ENCODE assay signal across 16 mouse cellular contexts in the genomic region with DNA sequence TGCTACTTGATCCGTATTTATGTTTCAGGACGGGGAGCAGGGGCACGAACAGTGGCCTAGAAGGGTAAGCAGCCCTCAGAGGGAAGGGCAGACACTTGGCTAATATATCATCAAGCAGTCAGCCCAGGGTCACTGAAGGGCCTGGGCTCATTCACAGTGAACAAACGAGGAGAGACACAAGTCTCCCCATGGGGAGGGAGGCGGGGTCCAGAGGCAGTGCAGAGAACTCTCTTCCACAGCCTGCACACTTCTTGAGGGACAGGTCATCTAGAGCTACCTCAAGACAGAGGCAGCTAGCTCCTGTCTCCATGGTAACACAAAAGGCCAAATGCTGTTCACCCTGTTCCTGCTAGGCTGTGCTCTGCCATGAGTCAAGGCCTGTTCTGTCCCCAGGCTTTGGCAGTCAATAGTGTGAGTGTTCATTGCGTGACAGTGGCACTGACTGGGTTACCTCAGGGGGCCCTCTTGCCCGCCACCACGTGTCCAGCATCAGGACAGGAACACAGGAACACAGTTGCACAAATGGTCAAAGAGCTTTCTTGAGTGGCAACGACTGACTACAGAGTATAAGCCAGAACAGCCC.
DNase-seq lines count a peak whose midpoint lies in the region; ATAC-seq lines count a peak whose summit lies in the region.
"Had no signal": no experiment of that assay in that cellular context is flagged by ENCODE, and none has a peak within 500 bp of the region (broad histone marks: within the 10 kb centered on the region; RNA-seq: fewer than 3 reads in every experiment).

No protein-coding gene starts in this region.

- DNase-seq in adrenal gland, postnatal 14 days: peak; percentile 60
- DNase-seq in adrenal gland, adult 18-20 months (ENCODE audit: low spot score in 2 of 2): no peak
- no peak for DNase-seq in kidney, adult 11 months
- DNase-seq in embryo, embryonic 11 days: peak; percentile 56
- peak; percentile 51 for DNase-seq in mesoderm, embryonic 11.5 days (ENCODE audit: low read depth, low spot score)
- DNase-seq in left cerebral cortex, postnatal 25 days (ENCODE audit: low spot score in 2 of 2): no peak
- DNase-seq: cerebellum, adult 18-20 months; kidney, postnatal 14 days; layer of hippocampus, adult 9-11 months; lung, postnatal 10 days; right cerebral cortex, postnatal 4 days; thymus, postnatal 36 days had no signal

- intact Hi-C loops in left cerebral cortex, postnatal 25 days (cut with DNase I): no loop called here

- H3K27ac ChIP-seq in kidney, embryonic 15.5 days: 0 out of 2 replicates have a peak overlapping the region, but pooled peaks have one; percentile 41
- H3K27ac ChIP-seq: forebrain, embryonic 15.5 days had no signal

- no peaks in the 10 kb centered on the region for H3K27me3 ChIP-seq in kidney, embryonic 15.5 days
- H3K27me3 ChIP-seq: forebrain, embryonic 15.5 days; heart, embryonic 12.5 days had no signal

- H3K9ac ChIP-seq in kidney, embryonic 15.5 days: no peak overlapping the region
- H3K9ac ChIP-seq: forebrain, embryonic 15.5 days; heart, embryonic 12.5 days had no signal

- H3K4me2 ChIP-seq in kidney, embryonic 15.5 days: no peak overlapping the region
- H3K4me2 ChIP-seq: forebrain, embryonic 15.5 days; heart, embryonic 12.5 days had no signal

- H3K4me3 ChIP-seq in kidney, embryonic 15.5 days (replicated peaks): no peak overlapping the region
- H3K4me3 ChIP-seq: forebrain, embryonic 15.5 days; heart, embryonic 12.5 days had no signal

- 41% methylated on average over 9 of the region's 9 CpGs for WGBS in kidney, embryonic 15.5 days

- peaks cover 34% of the 10 kb centered on the region for H3K4me1 ChIP-seq in kidney, embryonic 15.5 days
- H3K4me1 ChIP-seq: forebrain, embryonic 15.5 days had no signal

- no peaks in the 10 kb centered on the region for H3K9me3 ChIP-seq in kidney, embryonic 15.5 days (replicated peaks)
- H3K9me3 ChIP-seq: forebrain, embryonic 15.5 days; heart, embryonic 12.5 days had no signal

- peaks cover 3% of the 10 kb centered on the region; the same call in 1 of the 2 replicates for H3K36me3 ChIP-seq in kidney, embryonic 15.5 days
- H3K36me3 ChIP-seq: forebrain, embryonic 15.5 days had no signal

- ATAC-seq in kidney, embryonic 15.5 days (replicated peaks; ENCODE audit: low FRiP score): 0 out of 2 replicates have a peak, but pooled peaks have one; percentile 50
- ATAC-seq: forebrain, embryonic 15.5 days; inflammation-experienced regulatory T-cells, adult 6 months had no signal

Comparison
In these comparisons a context has a peak if more than half of its experiments do, and no peak if none do; other contexts are left out.
1. DNase-seq: peak in adrenal gland, postnatal 14 days (single experiment), embryo, embryonic 11 days (single experiment) and mesoderm, embryonic 11.5 days (single experiment); none in adrenal gland, adult 18-20 months (0 of 2), kidney, adult 11 months (single experiment) and left cerebral cortex, postnatal 25 days (0 of 2).